Mouse (Mus musculus) stomach, postnatal 0 days (tissue): Measurements from ENCODE around the gene Rnf10. TPM values are rescaled to one million over a fixed set of nuclear protein-coding genes. Genes with fewer than 3 reads are reported as not detected.

Source experiments
- ATAC-seq: fragments of 200-750 bp; cut with Nextera tagmentation; 2 replicates; pipeline ENCODE4 v1.8.0; 2017; ENCODE audit not compliant: low FRiP score, low TSS enrichment
- DNase-seq: peaks from one replicate; pipeline ENCODE4 v3.0.0-alpha.2; 2016; ENCODE audit warnings: low spot score
- H3K27ac ChIP-seq: fragments of 300-500 bp; sonication (generic); replicated peaks from 2 replicates; pipeline ENCODE4 v1.5.1; 2014; ENCODE audit warnings: mild to moderate bottlenecking, control low read depth
- H3K27me3 ChIP-seq: fragments of 300-500 bp; sonication (generic); 2 replicates; pipeline ENCODE4 v1.6.1; 2014; ENCODE audit warnings: low read length; ENCODE audit not compliant: control insufficient read depth, insufficient read depth
- H3K36me3 ChIP-seq: fragments of 300-500 bp; sonication (generic); 2 replicates; pipeline ENCODE4 v1.6.1; 2014; ENCODE audit warnings: low read length, mixed read lengths; ENCODE audit not compliant: control insufficient read depth, insufficient read depth
- H3K4me1 ChIP-seq: fragments of 300-500 bp; sonication (generic); replicated peaks from 2 replicates; pipeline ENCODE4 v1.6.1; 2014; ENCODE audit warnings: antibody characterized with exemption; ENCODE audit not compliant: control insufficient read depth, insufficient read depth
- H3K4me2 ChIP-seq: fragments of 300-500 bp; sonication (generic); replicated peaks from 2 replicates; pipeline ENCODE4 v1.6.1; 2014; ENCODE audit warnings: low read depth, mild to moderate bottlenecking, control low read depth, moderate library complexity
- H3K4me3 ChIP-seq: fragments of 300-500 bp; sonication (generic); 2 replicates; pipeline ENCODE4 v1.5.1; 2014; ENCODE audit warnings: low read depth, low read length, control low read depth
- H3K9ac ChIP-seq: fragments of 300-500 bp; sonication (generic); 2 replicates; pipeline ENCODE4 v1.6.1; 2014; ENCODE audit warnings: mild to moderate bottlenecking, low read length, control low read depth, mixed read lengths
- H3K9me3 ChIP-seq: fragments of 300-500 bp; sonication (generic); 2 replicates; pipeline ENCODE4 v1.6.1; 2016; ENCODE audit warnings: low read length; ENCODE audit not compliant: control insufficient read depth
- CTCF ChIP-seq: IDR thresholded peaks from 2 replicates; pipeline ENCODE4 v1.5.1; 2016; ENCODE audit warnings: antibody characterized with exemption, low read depth, mild to moderate bottlenecking, moderate library complexity
- EP300 ChIP-seq: optimal IDR thresholded peaks from 2 replicates; pipeline ENCODE3; 2016; ENCODE audit warnings: antibody characterized with exemption
- WGBS: fragments of 180-500 bp; shearing (Covaris S2); extraction: QIAGEN DNeasy Blood & Tissue Kit; methylation state at CpG from one replicate; pipeline ENCODE4 v1.1.7; 2014; 5-methylcytosine and 5-hydroxymethylcytosine counted together
- polyA plus RNA-seq: library from polyadenylated mRNA; unstranded; fragments of >200 nt; fragmentation: Nextera tagmentation; extraction: Ambion mirVana; gene quantifications from 2 replicates; pipeline ENCODE4 v1.2.1, GENCODE M21; 2015

Gene Rnf10
- polyA plus RNA-seq, 1 experiment from 2014 or later = 84.0 TPM

DNA sequence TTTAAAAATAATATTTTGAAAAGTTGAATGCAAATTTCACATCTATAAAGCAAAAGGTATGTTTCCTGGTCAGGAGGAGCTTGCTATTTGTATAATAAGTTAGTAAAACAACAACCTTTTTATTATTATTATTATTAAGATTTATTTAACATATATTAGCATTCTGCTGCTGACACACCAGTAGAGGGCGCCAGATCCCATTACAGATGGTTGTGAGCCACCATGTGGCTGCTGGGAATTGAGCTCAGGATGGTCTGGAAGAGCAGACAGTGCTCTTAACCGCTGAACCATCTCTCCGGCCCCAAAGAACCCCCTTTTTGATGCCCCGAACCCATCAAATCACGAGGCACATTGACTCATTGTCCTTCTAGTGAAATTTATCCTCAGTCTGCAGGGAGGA lies 65.5 kb downstream of the Rnf10 start:
- H3K4me1 ChIP-seq = no peaks in the 10 kb centered on the region
- no peaks in the 10 kb centered on the region for H3K27me3 ChIP-seq
- no peaks in the 10 kb centered on the region for H3K9me3 ChIP-seq
- H3K4me3 ChIP-seq = no peak overlapping the region
- no peak for DNase-seq
- H3K9ac ChIP-seq = no peak overlapping the region
- no peak overlapping the region for H3K4me2 ChIP-seq
- WGBS = 61% methylated on average over 5 of the region's 5 CpGs
- no peaks in the 10 kb centered on the region for H3K36me3 ChIP-seq
- no peak overlapping the region for H3K27ac ChIP-seq
- TF ChIP-seq EP300 (no peak), CTCF (peak; percentile 36)
- no peak for ATAC-seq

DNA sequence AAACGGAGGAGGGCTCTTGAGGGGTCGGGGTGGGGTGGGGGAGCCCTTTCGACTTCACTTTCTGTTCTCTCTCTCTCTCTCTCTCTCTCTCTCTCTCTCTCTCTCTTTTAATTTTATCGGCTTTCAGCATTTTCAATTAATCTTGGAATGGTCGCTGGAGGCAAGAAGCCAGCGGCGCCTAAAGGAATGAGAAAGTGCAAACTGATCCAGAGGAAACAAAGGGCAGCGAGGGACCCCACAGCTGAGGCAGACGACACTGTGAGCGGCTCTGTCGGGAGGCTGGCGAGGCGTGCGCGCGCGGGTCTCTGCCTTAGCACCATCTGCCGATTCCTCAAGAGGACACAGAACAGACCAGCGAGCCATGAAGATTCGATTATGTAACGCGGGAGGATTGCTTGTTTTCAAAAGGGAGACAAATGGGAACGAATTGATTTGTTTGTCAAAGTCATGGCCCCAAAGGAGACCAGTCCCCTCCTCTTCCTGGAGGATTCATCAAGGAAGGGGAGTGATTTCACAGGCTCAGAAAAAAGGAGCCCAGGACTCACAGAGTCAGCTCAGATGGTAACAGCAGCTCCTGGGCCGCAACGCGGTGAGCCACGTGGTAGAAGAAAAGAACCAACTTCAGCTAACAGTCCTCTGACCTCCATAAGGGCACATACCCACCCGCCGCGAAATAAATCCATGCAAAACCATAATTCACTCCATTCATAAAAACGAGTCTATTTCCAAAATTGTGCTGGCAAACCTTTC lies 68.0 kb downstream of the Rnf10 start:
- Histone ChIP-seq H3K4me3 (peak overlapping the region; percentile 28), H3K4me2 (peak overlapping the region; percentile 54), H3K27me3 (no peaks in the 10 kb centered on the region), H3K4me1 (no peaks in the 10 kb centered on the region), H3K9ac (peak overlapping the region; percentile 24), H3K27ac (no peak overlapping the region), H3K9me3 (no peaks in the 10 kb centered on the region), H3K36me3 (no peaks in the 10 kb centered on the region)
- no peak for TF ChIP-seq EP300
- TF ChIP-seq CTCF = no peak
- WGBS = 3% methylated on average over 31 of the region's 31 CpGs
- no peak for DNase-seq
- ATAC-seq = no peak

DNA sequence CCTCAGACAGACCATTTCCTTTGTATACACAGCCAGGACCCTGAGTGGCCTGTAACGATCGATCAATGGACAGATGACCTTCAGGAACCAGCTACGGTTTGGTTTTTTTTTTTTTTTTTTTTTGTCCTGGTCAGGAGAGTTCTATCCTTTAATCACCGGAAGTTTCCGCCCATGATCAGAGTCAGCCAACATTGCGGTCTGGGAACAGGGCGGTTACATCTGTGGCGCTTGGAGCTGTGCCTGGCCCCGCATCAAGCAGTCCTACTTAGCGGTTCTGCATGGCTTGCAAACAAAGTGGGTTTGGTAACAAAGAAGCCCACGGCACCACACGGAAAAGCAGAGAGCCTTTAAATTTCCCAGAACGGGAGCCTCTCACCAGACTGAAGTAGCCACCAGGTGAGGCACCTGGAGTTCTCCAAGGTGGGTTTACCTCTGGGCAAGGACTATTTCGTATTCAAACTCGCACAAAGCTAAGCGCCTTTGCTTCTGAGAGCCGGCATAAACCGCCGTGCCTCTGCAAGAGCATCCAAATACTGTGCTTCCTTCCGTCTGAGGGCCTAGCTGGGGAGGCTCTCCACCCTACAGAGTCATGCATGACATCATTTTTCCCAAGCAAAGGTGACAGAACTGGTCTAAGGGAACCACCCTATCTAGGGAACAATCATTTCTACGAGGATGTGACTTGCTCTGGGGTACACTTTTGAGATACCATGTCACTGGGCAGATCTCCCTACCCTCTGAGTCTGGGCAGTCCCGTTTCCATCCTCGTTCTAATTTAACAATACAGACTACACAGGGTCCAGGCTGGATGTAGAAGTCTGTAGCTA lies 68.8 kb downstream of the Rnf10 start:
- Histone ChIP-seq H3K27me3 (no peaks in the 10 kb centered on the region), H3K4me3 (peak overlapping the region; percentile 28), H3K36me3 (no peaks in the 10 kb centered on the region), H3K27ac (no peak overlapping the region; the same call in 1 of the 2 replicates), H3K4me2 (peak overlapping the region; percentile 54), H3K9ac (peak overlapping the region; percentile 23; the same call in 1 of the 2 replicates), H3K4me1 (no peaks in the 10 kb centered on the region), H3K9me3 (no peaks in the 10 kb centered on the region)
- DNase-seq = peak; percentile 36
- TF ChIP-seq CTCF (no peak), EP300 (no peak)
- 10% methylated on average over 23 of the region's 23 CpGs for WGBS
- peak; percentile 89 for ATAC-seq

DNA sequence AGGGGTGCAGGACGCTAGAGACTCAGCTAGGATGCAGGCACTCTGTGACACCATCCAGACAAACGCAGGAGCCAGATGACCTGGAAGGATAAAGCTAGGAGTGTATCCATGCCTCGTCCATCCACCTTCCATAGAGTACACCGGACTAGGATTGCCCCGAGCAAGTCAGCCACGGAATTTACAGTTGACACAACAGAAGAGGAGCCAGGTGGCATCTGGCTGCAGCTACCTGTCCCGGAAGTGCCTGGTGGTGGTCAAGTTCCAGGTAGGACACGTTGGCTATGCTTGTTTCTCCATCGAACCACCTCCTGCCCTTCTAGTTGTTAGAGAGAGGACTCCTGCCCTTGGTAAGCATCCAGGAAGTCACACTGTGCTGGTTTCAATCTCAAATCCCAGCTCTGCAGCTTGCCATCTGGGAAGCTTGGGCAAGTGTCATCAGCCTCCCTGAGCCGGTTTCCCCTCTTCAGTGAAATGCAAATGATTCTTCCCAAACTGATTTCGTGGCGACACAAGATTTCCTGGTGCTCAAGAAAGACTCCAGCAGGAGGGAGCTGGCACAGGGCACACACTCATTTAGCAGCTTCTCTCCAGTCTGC lies 78.0 kb downstream of the Rnf10 start:
- H3K27me3 ChIP-seq = peaks cover 19% of the 10 kb centered on the region

DNA sequence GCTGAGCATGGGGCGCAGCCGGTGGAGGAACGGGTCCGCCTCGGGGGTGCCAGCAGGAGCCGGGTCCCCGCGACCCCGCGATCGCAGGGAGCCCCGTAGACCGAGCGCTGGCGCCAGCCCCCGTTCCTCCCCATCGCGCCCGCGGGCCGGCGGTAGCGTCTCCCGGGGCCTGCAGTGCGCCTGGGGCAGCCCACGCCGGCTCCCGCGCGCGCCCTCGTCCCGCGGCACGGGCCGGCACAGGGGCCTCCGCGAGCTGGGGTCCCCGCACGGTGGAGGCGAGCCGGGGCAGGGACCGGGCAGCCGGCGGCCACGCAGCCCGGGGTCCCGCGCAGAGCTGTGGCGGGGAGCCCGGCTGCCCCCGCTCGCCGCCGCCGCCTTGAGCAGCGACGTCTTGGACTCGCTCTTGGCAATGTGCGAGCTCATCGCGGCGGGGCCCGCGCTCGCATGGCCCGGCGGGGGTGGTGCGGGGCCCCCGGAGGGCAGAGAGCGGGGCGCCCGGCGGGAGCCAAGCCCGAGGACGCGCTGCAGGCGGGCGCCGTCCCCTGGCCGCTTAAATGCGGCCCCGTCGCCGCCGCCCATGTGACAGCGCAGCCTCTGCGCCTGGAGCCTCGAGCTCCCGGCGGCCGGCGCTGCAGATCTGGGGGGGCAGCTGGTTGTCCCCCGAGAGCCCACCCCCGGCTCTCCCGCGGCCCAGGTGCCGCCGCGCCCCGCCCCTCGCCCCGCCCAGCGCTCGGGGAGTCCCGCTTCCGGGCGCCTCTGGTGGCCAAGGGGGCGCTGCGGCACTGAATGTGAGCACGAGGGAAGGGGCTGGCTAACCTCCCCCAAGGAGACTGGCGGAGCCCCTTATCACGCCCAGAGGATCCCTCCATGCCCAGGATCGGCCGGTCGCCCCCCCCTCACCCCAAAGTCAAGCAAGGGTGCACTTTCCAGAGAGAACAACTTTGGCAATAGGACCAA lies 78.8 kb downstream of the Rnf10 start, which contains the start of gene Cabp1:
Gene Cabp1 (minus strand): TSS at position 713 of the 957 bp plus-strand sequence.
- DNase-seq = peak; percentile 66
- TF ChIP-seq CTCF (peak; percentile 57), EP300 (no peak)
- H3K9me3 ChIP-seq = no peaks in the 10 kb centered on the region
- peak within 1 kb of the TSS; percentile 96 for H3K4me2 ChIP-seq
- peak within 1 kb of the TSS; percentile 52 for H3K4me3 ChIP-seq
- WGBS = 0% methylated on average over 43 of the region's 116 CpGs
- H3K4me1 ChIP-seq = no peaks in the 10 kb centered on the region
- no peak within 1 kb of the TSS for H3K27ac ChIP-seq
- peak; percentile 36 for ATAC-seq
- peaks cover 19% of the 10 kb centered on the region for H3K27me3 ChIP-seq
- peak within 1 kb of the TSS; percentile 43 for H3K9ac ChIP-seq
- H3K36me3 ChIP-seq = no peaks in the 10 kb centered on the region

More for the DNA sequence above, 78.0 kb downstream of the Rnf10 start:
- Histone ChIP-seq H3K4me3 (peak overlapping the region; percentile 52), H3K4me2 (peak overlapping the region; percentile 96), H3K4me1 (no peaks in the 10 kb centered on the region), H3K27ac (no peak overlapping the region), H3K36me3 (no peaks in the 10 kb centered on the region), H3K9me3 (no peaks in the 10 kb centered on the region), H3K9ac (no peak overlapping the region)
- TF ChIP-seq EP300 (no peak), CTCF (no peak)
- no peak for ATAC-seq
- 5% methylated on average over 12 of the region's 12 CpGs for WGBS
- DNase-seq = no peak
